Mouse (Mus musculus) CH12.LX (cell line): Measurements from ENCODE around the gene Mthfsl. TPM values are rescaled to one million over a fixed set of nuclear protein-coding genes. Genes with fewer than 3 reads are reported as not detected.
"Not testable (repeated sequence)": the region's sequence is repeated elsewhere in the genome, so short reads cannot be mapped to it uniquely, and the experiment has no call there.

ENCODE experiments used
- DNase-seq: peaks from one replicate; pipeline ENCODE4 v3.0.0-alpha.2; 2013; ENCODE audit errors: extremely low read depth
- H3K27ac ChIP-seq: 2 replicates; pipeline ENCODE4 v1.5.1; 2012; ENCODE audit warnings: low read depth, mild to moderate bottlenecking, control low read depth, moderate library complexity; ENCODE audit not compliant: insufficient read depth
- H3K27me3 ChIP-seq: replicated peaks from 2 replicates; pipeline ENCODE3; 2012; ENCODE audit warnings: inconsistent platforms
- H3K36me3 ChIP-seq, 2 experiments: replicated peaks in 1 of 2; 2 replicates each; pipeline versions ENCODE3 to v1.6.1; 2012; ENCODE audit warnings: inconsistent platforms in 1 of 2, low read length in 1 of 2, mild to moderate bottlenecking in 1 of 2, mixed read lengths in 1 of 2, moderate library complexity in 1 of 2; ENCODE audit not compliant: control insufficient read depth in 1 of 2, insufficient read depth in 1 of 2
- H3K4me1 ChIP-seq, 2 experiments: 2 replicates each; pipeline ENCODE4 v1.6.1; 2012; ENCODE audit warnings: inconsistent platforms in 1 of 2, moderate library complexity in 1 of 2; ENCODE audit not compliant: insufficient read depth in 2 of 2, control insufficient read depth in 1 of 2
- H3K4me2 ChIP-seq: 2 replicates; pipeline ENCODE4 v1.6.1; 2012; ENCODE audit warnings: low read depth, mild to moderate bottlenecking, control low read depth; ENCODE audit not compliant: poor library complexity, insufficient read depth, severe bottlenecking
- H3K4me3 ChIP-seq, 3 experiments: fragments of 150-350 bp in 1 of 3; sonication (generic) in 1 of 3; replicated peaks in 1 of 3; 2 replicates each; pipeline versions ENCODE3 to v1.5.1; 2011 to 2012; ENCODE audit warnings: low read depth in 2 of 3, low read length in 2 of 3, mild to moderate bottlenecking in 2 of 3, moderate library complexity in 2 of 3, control low read depth in 1 of 3, improper control_type of control experiment in 1 of 3, inconsistent platforms in 1 of 3, mixed read lengths in 1 of 3; ENCODE audit not compliant: poor library complexity in 1 of 3
- H3K79me2 ChIP-seq: replicated peaks from 2 replicates; pipeline ENCODE4 v1.6.1; 2012; ENCODE audit warnings: mild to moderate bottlenecking, moderate library complexity; ENCODE audit not compliant: control insufficient read depth, poor library complexity, insufficient read depth, severe bottlenecking; ENCODE audit errors: extremely low read depth
- H3K9ac ChIP-seq: 2 replicates; pipeline ENCODE4 v1.6.1; 2012; ENCODE audit warnings: low read depth, mild to moderate bottlenecking, control low read depth, moderate library complexity; ENCODE audit not compliant: insufficient read depth
- H3K9me3 ChIP-seq: replicated peaks from 2 replicates; pipeline ENCODE3; 2012; ENCODE audit warnings: low read length, inconsistent platforms, mixed read lengths
- CHD2 ChIP-seq: IDR thresholded peaks from 2 replicates; pipeline ENCODE4 v1.6.1; 2011; ENCODE audit warnings: low read length, improper control_type of control experiment
- E2F4 ChIP-seq: IDR thresholded peaks from 2 replicates; pipeline ENCODE4 v1.6.1; 2011; ENCODE audit warnings: low read depth, low read length, improper control_type of control experiment; ENCODE audit not compliant: insufficient replicate concordance
- ELF1 ChIP-seq: IDR thresholded peaks from 2 replicates; pipeline ENCODE4 v1.6.1; 2014; ENCODE audit warnings: low read depth, mild to moderate bottlenecking, inconsistent platforms, low read length, improper control_type of control experiment
- HCFC1 ChIP-seq: IDR thresholded peaks from 2 replicates; pipeline ENCODE4 v1.6.1; 2012; ENCODE audit warnings: low read depth, mild to moderate bottlenecking, inconsistent platforms, low read length, improper control_type of control experiment
- JUN ChIP-seq: IDR thresholded peaks from 2 replicates; pipeline ENCODE4 v1.6.1; 2011; ENCODE audit warnings: low read depth, mild to moderate bottlenecking, low read length, improper control_type of control experiment, moderate library complexity; ENCODE audit not compliant: insufficient read depth
- MYC ChIP-seq: IDR thresholded peaks from 2 replicates; pipeline ENCODE4 v1.6.1; 2011; ENCODE audit warnings: low read depth, mild to moderate bottlenecking, improper control_type of control experiment, low read length
- UBTF ChIP-seq: IDR thresholded peaks from 2 replicates; pipeline ENCODE4 v1.6.1; 2012; ENCODE audit warnings: low read depth, mild to moderate bottlenecking, inconsistent platforms, low read length, improper control_type of control experiment, moderate library complexity
- dilution Hi-C: fragments of 300-500 bp; cut with MboI; formaldehyde crosslinking; loops from 2 replicates; pipeline ENCODE4 v1.14.3; 2020; ENCODE audit warnings: low sequenced_read_pairs; ENCODE audit not compliant: extremely low pct_unique_long_range_greater_than_20kb, extremely low pct_ligation_motif_present
- in situ Hi-C: fragments of 300-500 bp; cut with MboI; formaldehyde crosslinking; loops from 3 replicates; pipeline ENCODE4 v1.14.3; 2019; ENCODE audit warnings: low sequenced_read_pairs, low pct_ligation_motif_present, low pct_unique_long_range_greater_than_20kb, mixed read lengths
- polyA plus RNA-seq: library from polyadenylated mRNA; unstranded; fragments of >175 nt; gene quantifications from 2 replicates; pipeline ENCODE4 v1.2.1, GENCODE M21; 2012; ENCODE audit warnings: low read depth; ENCODE audit not compliant: insufficient read length
- total RNA-seq, 2 experiments: library from RNA; depleted of rRNA; stranded (reverse); fragments of 300-350 nt in 1 of 2; fragments of >200 nt in 1 of 2; gene quantifications; 2 replicates each; pipeline ENCODE4 v1.2.3; 2012 to 2014

The Mthfsl gene
- total and polyA plus RNA-seq, 3 experiments = 31.8 to 34.2 (median 34.1) TPM

- in situ Hi-C loops (no loop called here), dilution Hi-C loops (no loop called here)
- no peak for TF ChIP-seq MYC
- no peak for TF ChIP-seq E2F4
- TF ChIP-seq HCFC1 = no peak
- no peak for TF ChIP-seq JUN
Measured at GRCm38 (mm10) chr9:88709304-88709703, 10.8 kb downstream of the Mthfsl start.

GRCm38 (mm10) chr9:88706700-88707099 is 13.4 kb downstream of the Mthfsl start:
- no peaks in the 10 kb centered on the region for H3K27me3 ChIP-seq
- TF ChIP-seq UBTF (no peak), CHD2 (no peak), ELF1 (no peak)
- TF ChIP-seq, all 38 proteins: peak for 0
- Histone ChIP-seq H3K9me3 (no peaks in the 10 kb centered on the region), H3K79me2 (peaks cover 4% of the 10 kb centered on the region; the same call in 1 of the 2 replicates), H3K9ac (no peak overlapping the region), H3K4me3 (no peak overlapping the region), H3K36me3 (peaks cover 9 to 11% of the 10 kb centered on the region in 2 experiments), H3K4me2 (no peak overlapping the region), H3K27ac (no peak overlapping the region), H3K4me1 (no peaks in the 10 kb centered on the region)
- in situ Hi-C loops = no loop called here
- no peak for DNase-seq
- dilution Hi-C loops = no loop called here

More at GRCm38 (mm10) chr9:88709304-88709703, 10.8 kb downstream of the Mthfsl start:
- Histone ChIP-seq H3K27me3 (no peaks in the 10 kb centered on the region), H3K79me2 (peaks cover 4% of the 10 kb centered on the region; the same call in 1 of the 2 replicates), H3K4me3 (no peak overlapping the region), H3K4me1 (no peaks in the 10 kb centered on the region), H3K4me2 (no peak overlapping the region), H3K9me3 (no peaks in the 10 kb centered on the region), H3K36me3 (peaks cover 12 to 13% of the 10 kb centered on the region in 2 experiments), H3K9ac (no peak overlapping the region), H3K27ac (no peak overlapping the region)
- no peak for DNase-seq

- in situ Hi-C loops, H3K4me3 ChIP-seq, H3K4me1 ChIP-seq: not testable (repeated sequence)
Measured at GRCm38 (mm10) chr9:88705157-88705556, 14.9 kb downstream of the Mthfsl start.

GRCm38 (mm10) chr9:88698746-88699145 is 21.4 kb downstream of the Mthfsl start:
- H3K9me3 ChIP-seq, in situ Hi-C loops, H3K27me3 ChIP-seq, H3K4me1 ChIP-seq, H3K27ac ChIP-seq, DNase-seq, H3K79me2 ChIP-seq, H3K9ac ChIP-seq, dilution Hi-C loops, H3K36me3 ChIP-seq, H3K4me3 ChIP-seq, H3K4me2 ChIP-seq: not testable (repeated sequence)

More at GRCm38 (mm10) chr9:88705157-88705556, 14.9 kb downstream of the Mthfsl start:
- H3K27ac ChIP-seq, H3K79me2 ChIP-seq, H3K27me3 ChIP-seq, H3K9ac ChIP-seq, H3K9me3 ChIP-seq, dilution Hi-C loops, H3K36me3 ChIP-seq, H3K4me2 ChIP-seq, DNase-seq: not testable (repeated sequence)

- H3K27ac ChIP-seq, in situ Hi-C loops, H3K9ac ChIP-seq, H3K79me2 ChIP-seq, H3K4me3 ChIP-seq, DNase-seq, dilution Hi-C loops, H3K9me3 ChIP-seq, H3K4me2 ChIP-seq, H3K36me3 ChIP-seq, H3K27me3 ChIP-seq, H3K4me1 ChIP-seq: not testable (repeated sequence)
Measured at GRCm38 (mm10) chr9:88691307-88691706, 28.8 kb downstream of the Mthfsl start.
